Mouse (Mus musculus): ENCODE results near the gene Aqp11.
A peak's percentile ranks its signal among the peaks of the same experiment; 100 is the strongest.

The Aqp11 gene

GRCm38 (mm10) chr7:97747176-97747707 is 9.2 kb upstream of the Aqp11 start:
- no peak for DNase-seq

- DNase-seq = peak in 1 of 2 experiments; percentile 70
These were observed 7.2 kb upstream of the Aqp11 start for GRCm38 (mm10) chr7:97745299-97745698.

GRCm38 (mm10) chr7:97741756-97742291 is 3.7 kb upstream of the Aqp11 start:
- no peak for DNase-seq

- DNase-seq = no peak
These were observed 2.9 kb upstream of the Aqp11 start for GRCm38 (mm10) chr7:97740948-97741347.

GRCm38 (mm10) chr7:97737256-97737637 is 842 bp downstream of the Aqp11 start:
- no peak for DNase-seq

GRCm38 (mm10) chr7:97735886-97736420 is 2.1 kb downstream of the Aqp11 start:
- peak in 1 of 2 experiments; percentile 31 for DNase-seq

GRCm38 (mm10) chr7:97735021-97735420 is 3.1 kb downstream of the Aqp11 start:
- peak; percentile 48 to 68 for DNase-seq

GRCm38 (mm10) chr7:97733606-97734005 is 4.5 kb downstream of the Aqp11 start:
- DNase-seq = no peak

- DNase-seq = peak in 1 of 2 experiments; percentile 30
These were observed 7.7 kb downstream of the Aqp11 start for GRCm38 (mm10) chr7:97730427-97730826.

- DNase-seq = no peak
These were observed 9.1 kb downstream of the Aqp11 start for GRCm38 (mm10) chr7:97728666-97729614.

GRCm38 (mm10) chr7:97726778-97727177 is 11.3 kb downstream of the Aqp11 start:
- no peak for DNase-seq

GRCm38 (mm10) chr7:97726080-97726479 is 12.0 kb downstream of the Aqp11 start:
- no peak for DNase-seq

GRCm38 (mm10) chr7:97725401-97725800 is 12.7 kb downstream of the Aqp11 start:
- no peak for DNase-seq

GRCm38 (mm10) chr7:97723646-97724538 is 14.2 kb downstream of the Aqp11 start:
- no peak for DNase-seq

- DNase-seq = no peak
These were observed 15.7 kb downstream of the Aqp11 start for GRCm38 (mm10) chr7:97722278-97722918.

GRCm38 (mm10) chr7:97720109-97720508 is 18.0 kb downstream of the Aqp11 start:
- DNase-seq = no peak

- DNase-seq = no peak
These were observed 19.0 kb downstream of the Aqp11 start for GRCm38 (mm10) chr7:97719078-97719477.

GRCm38 (mm10) chr7:97717326-97717725 is 20.8 kb downstream of the Aqp11 start:
- DNase-seq = no peak

GRCm38 (mm10) chr7:97714651-97715050 is 23.4 kb downstream of the Aqp11 start:
- no peak for DNase-seq

- no peak for DNase-seq
These were observed 28.9 kb downstream of the Aqp11 start for GRCm38 (mm10) chr7:97709204-97709603.

GRCm38 (mm10) chr7:97707809-97708208 is 30.3 kb downstream of the Aqp11 start:
- no peak for DNase-seq

- DNase-seq = peak in 1 of 2 experiments; percentile 46
These were observed 31.0 kb downstream of the Aqp11 start for GRCm38 (mm10) chr7:97707123-97707522.
